Mouse (Mus musculus) E14TG2a.4 (cell line): Measurements from ENCODE around the gene Klhl25.
A peak's percentile ranks its signal among the peaks of the same experiment; 100 is the strongest.

ENCODE experiments used
- H3K27me3 ChIP-seq: 2 replicates; pipeline ENCODE4 v1.6.1; 2014; ENCODE audit warnings: low read length, control low read depth; ENCODE audit not compliant: insufficient read depth
- H3K36me3 ChIP-seq: 2 replicates; pipeline ENCODE4 v1.6.1; 2014; ENCODE audit warnings: low read length, control low read depth; ENCODE audit not compliant: insufficient read depth
- H3K4me1 ChIP-seq: replicated peaks from 2 replicates; pipeline ENCODE4 v1.6.1; 2014; ENCODE audit warnings: low read depth, low read length, control low read depth
- H3K4me3 ChIP-seq: replicated peaks from 2 replicates; pipeline ENCODE4 v1.5.1; 2014; ENCODE audit warnings: mild to moderate bottlenecking, low read length
- H3K9me3 ChIP-seq: 2 replicates; pipeline ENCODE4 v1.6.1; 2014; ENCODE audit warnings: low read length, control low read depth
- CTCF ChIP-seq: conservative IDR thresholded peaks from 2 replicates; pipeline ENCODE4 v1.5.1; 2014; ENCODE audit warnings: low read length
- NANOG ChIP-seq: IDR thresholded peaks from 2 replicates; pipeline ENCODE4 v1.6.1; 2014; ENCODE audit warnings: borderline replicate concordance, low read length, mixed read lengths
- POU5F1 ChIP-seq: IDR thresholded peaks from 2 replicates; pipeline ENCODE4 v1.6.1; 2014; ENCODE audit warnings: low read length, borderline replicate concordance

Gene Klhl25

DNA sequence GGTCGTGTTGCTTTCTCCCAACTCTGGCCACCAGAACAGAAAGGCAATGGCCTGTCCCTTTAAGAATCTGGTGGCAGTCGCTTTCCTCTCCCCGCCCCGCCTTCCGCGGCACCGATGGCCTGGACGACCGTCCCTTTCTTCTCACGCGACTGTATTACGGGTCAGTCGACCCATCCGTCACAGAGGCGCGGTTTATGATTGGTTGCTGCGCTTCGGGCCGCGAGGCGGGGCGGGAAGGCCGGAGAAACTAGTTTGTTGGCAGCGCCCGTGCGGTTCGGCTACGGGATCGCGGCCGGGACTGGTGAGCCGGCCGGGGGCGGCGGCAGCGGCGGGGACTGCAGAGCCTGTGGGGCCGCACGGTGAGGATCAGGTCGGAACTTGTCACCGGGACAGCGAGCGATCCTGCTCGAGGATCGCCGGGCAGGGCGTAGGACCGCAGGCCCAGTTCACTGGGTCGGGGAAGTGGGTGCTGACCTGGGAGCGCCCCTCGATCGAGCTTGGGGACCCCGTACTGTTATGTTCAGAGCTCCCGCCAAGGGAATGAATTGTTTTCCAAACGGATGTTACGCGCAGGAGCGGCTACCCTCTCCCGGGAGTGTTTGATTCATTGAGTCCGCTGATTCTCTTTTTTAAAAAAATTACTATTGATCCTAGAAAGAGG is at the start of gene Klhl25:
Klhl25 (plus strand) TSS at position 196 of the 661 bp plus-strand sequence.
- Histone ChIP-seq H3K4me1 (peaks cover 21% of the 10 kb centered on the region), H3K9me3 (0 out of 2 replicates have a peak, but pooled peaks cover 7% of the 10 kb centered on the region), H3K27me3 (no peaks in the 10 kb centered on the region), H3K36me3 (peaks cover 16% of the 10 kb centered on the region), H3K4me3 (peak within 1 kb of the TSS; percentile 92)
- no peak for TF ChIP-seq CTCF
- TF ChIP-seq NANOG = no peak
- no peak for TF ChIP-seq POU5F1

DNA sequence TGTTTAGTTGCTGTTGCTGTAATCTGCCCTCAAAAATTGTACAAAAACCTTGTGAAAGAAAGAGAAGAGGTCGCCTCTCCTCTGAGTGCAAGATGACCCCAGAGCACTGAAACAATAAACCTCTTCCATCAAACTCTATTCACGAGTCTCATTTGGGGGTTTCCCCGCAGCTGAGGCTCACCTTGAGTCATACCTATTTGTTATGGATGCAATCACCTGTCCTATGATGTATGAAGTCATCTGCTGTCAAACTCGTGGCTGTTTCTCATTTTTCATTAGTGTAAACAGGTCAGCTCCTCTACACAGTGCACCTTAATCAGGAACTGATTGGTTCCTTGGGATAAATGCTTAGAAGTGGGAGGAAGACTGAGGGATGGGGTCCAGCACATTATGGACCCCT is 47.6 kb upstream of the Klhl25 start:
- Histone ChIP-seq H3K36me3 (no peaks in the 10 kb centered on the region), H3K9me3 (peaks cover 75% of the 10 kb centered on the region), H3K4me1 (peaks cover 26% of the 10 kb centered on the region), H3K4me3 (no peak overlapping the region), H3K27me3 (no peaks in the 10 kb centered on the region)
- no peak for TF ChIP-seq CTCF
- no peak for TF ChIP-seq POU5F1
- no peak for TF ChIP-seq NANOG

DNA sequence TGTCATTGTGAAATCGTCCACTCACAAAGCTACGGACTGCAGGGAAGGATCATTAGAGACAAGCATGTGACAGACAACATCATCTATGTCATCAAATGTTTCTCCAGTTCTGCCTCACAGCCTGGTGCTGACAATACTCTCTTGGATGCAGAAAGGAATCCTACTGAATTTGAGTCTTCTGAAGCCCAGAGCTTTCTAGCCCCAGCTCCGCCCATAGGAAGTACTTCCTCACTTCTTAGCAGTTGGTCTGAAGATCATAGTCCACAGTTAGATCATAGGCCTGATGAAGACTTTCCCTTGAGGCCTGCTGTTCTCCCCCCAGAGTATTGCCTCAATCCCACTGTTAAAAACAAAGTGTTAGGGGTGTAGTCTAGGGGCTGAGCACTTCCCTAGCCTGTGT is 47.1 kb upstream of the Klhl25 start:
- no peak for TF ChIP-seq POU5F1
- TF ChIP-seq NANOG = no peak
- TF ChIP-seq CTCF = no peak
- peaks cover 28% of the 10 kb centered on the region for H3K4me1 ChIP-seq
- no peaks in the 10 kb centered on the region for H3K36me3 ChIP-seq
- peaks cover 77% of the 10 kb centered on the region for H3K9me3 ChIP-seq
- no peak overlapping the region for H3K4me3 ChIP-seq
- H3K27me3 ChIP-seq = no peaks in the 10 kb centered on the region

DNA sequence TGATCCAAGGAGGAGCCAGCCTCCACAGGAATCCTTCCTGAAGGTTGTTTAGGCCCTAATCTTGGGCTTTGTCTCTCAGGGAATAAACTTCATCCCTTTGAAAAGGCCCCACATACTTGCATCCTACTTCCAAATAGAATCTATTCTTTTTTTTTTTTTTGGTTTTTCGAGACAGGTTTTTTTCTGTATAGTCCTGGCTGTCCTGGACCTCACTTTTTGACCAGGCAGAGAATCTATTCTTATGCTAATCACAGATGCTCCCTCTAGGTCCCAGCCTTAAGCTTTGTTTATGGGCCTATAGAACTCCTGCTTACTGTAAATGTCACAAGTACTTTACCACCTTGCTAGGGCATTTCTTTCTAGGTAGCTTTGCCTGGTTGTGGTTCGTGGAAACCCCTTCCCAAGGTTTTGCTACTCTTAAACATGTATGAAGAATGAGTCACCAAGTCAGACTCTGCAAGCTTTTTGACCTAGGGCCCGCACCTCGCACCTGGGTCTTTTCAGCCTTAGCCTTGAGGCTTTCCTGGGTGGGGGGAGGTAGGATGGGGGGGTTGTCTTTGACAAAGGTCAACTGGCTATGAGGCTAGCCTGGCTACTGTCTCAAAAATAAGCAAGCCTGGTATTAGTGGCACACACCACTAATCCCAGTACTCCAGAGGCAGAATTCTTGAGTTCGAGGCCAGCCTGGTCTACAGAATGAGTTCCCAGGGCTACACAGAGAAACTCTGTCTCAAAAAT is 46.3 kb upstream of the Klhl25 start:
- no peaks in the 10 kb centered on the region for H3K36me3 ChIP-seq

DNA sequence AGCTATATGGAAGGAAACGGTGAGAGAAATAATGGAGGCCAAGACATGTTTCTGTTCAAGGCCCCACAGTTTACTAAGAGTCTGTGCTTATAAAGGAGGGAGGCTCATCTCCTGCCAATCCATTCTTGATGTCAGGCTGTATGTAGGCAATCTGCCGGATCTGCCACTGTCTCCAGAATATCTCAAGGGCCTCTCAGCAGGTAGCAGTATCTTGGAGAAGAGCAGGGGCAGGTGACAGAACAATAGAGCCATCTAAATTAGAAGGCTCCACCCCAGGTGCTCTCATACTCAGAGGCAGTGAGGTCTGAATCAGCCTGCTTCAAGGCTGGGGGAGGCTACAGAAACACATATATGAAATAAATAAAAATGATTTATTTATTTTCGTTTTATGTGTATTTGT is 45.2 kb upstream of the Klhl25 start:
- Histone ChIP-seq H3K4me1 (peaks cover 30% of the 10 kb centered on the region), H3K27me3 (no peaks in the 10 kb centered on the region), H3K9me3 (peaks cover 76% of the 10 kb centered on the region), H3K36me3 (no peaks in the 10 kb centered on the region), H3K4me3 (no peak overlapping the region)
- TF ChIP-seq NANOG (peak; percentile 54; the same call in 1 of the 2 replicates), POU5F1 (no peak), CTCF (no peak)

More for the DNA sequence above, 46.3 kb upstream of the Klhl25 start:
- H3K4me3 ChIP-seq = no peak overlapping the region
- TF ChIP-seq NANOG (no peak), CTCF (no peak), POU5F1 (no peak)
- H3K9me3 ChIP-seq = peaks cover 77% of the 10 kb centered on the region
- peaks cover 30% of the 10 kb centered on the region for H3K4me1 ChIP-seq
- no peaks in the 10 kb centered on the region for H3K27me3 ChIP-seq

DNA sequence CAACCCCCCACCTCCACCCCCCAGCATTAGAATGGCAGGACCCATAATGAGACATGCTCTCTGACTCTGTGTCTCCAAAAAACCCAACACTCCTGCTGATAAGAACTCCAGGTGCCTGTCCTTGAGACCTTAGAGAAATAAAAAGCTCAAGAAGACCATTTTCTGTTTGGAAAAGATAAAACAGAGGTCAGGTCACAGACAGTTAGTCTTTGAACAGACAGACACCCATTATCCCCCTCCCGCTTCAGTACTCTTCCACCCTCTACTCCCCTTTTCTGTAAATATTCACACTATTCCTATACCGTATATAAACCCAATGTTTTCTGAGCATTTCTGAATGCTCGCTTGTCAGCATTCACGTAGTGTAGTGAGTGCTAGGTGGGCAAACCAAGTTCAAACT is 41.9 kb upstream of the Klhl25 start:
- Histone ChIP-seq H3K4me3 (no peak overlapping the region), H3K4me1 (peaks cover 24% of the 10 kb centered on the region), H3K27me3 (no peaks in the 10 kb centered on the region), H3K9me3 (peaks cover 69% of the 10 kb centered on the region), H3K36me3 (no peaks in the 10 kb centered on the region)
- TF ChIP-seq POU5F1 = no peak
- no peak for TF ChIP-seq NANOG
- TF ChIP-seq CTCF = no peak

DNA sequence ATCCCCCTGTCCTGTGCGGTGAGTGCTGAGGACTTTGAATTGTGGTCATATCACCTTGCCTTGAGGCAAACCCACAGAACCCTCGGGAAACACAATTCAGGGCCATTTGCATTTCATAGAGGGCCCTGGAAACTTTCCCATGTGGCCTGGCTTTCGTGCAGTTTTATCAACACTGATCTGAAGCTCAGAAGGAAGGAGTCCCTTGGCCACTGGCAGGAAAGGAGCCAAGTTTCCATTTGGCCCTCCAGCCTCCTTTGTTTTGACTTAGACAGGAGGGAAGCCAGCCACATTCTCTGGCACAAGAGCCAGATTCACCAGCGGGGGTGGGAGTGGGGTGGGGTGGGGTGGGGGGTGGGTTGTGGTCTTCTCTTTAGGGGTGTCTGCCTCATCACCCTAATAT is 41.4 kb upstream of the Klhl25 start:
- H3K9me3 ChIP-seq = peaks cover 65% of the 10 kb centered on the region
- H3K4me1 ChIP-seq = peaks cover 20% of the 10 kb centered on the region
- no peak for TF ChIP-seq POU5F1
- no peak for TF ChIP-seq CTCF
- TF ChIP-seq NANOG = no peak
- H3K36me3 ChIP-seq = no peaks in the 10 kb centered on the region
- no peak overlapping the region for H3K4me3 ChIP-seq
- H3K27me3 ChIP-seq = no peaks in the 10 kb centered on the region

DNA sequence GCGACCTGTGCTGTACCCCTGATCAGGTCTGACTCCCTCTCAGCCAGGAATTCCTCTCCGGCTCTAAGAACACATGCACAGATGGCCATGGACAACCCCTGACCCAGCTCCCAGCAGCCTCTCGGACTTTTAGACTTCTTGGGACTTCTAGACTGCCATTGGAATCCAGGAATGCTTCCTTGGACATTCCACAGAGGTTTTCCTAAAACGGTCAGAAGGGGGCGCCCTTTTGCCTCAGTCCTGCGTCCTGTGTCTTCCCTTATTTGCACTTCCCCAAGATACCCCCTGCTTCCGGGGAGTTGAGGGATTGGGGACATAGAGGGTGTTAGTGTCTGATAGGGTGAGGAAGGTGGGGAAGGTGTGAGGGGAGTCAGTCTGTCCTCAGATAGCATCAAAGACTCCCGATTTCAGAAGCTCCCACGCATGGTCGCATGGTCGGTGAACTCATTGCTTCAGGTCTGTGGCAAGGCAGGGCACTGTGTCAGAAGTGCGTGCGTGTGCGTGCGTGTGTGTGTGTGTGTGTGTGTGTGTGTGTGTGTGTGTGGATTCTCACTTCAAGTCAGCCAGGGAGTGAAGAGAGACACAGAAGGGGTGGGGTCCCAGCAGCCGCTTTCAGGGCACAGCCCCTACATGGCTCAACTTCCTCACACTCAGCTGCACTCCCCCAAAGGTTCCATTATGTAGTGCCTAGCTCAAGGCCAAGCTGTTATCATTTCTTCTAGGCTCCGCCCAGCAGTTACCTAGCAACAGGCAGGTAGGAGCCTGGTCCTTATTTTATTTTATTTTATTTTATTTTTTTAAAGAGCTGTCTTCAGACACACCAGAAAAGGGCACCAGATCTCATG is 40.4 kb upstream of the Klhl25 start:
- H3K36me3 ChIP-seq = no peaks in the 10 kb centered on the region
- H3K4me3 ChIP-seq = no peak overlapping the region
- TF ChIP-seq NANOG = no peak
- no peak for TF ChIP-seq POU5F1
- TF ChIP-seq CTCF = 0 out of 2 replicates have a peak, but pooled peaks have one; percentile 10
- no peaks in the 10 kb centered on the region for H3K27me3 ChIP-seq
- H3K4me1 ChIP-seq = peaks cover 12% of the 10 kb centered on the region; the same call in 1 of the 2 replicates
- H3K9me3 ChIP-seq = peaks cover 60% of the 10 kb centered on the region
